Mouse (Mus musculus): ENCODE results near the gene Hat1.

DNA sequence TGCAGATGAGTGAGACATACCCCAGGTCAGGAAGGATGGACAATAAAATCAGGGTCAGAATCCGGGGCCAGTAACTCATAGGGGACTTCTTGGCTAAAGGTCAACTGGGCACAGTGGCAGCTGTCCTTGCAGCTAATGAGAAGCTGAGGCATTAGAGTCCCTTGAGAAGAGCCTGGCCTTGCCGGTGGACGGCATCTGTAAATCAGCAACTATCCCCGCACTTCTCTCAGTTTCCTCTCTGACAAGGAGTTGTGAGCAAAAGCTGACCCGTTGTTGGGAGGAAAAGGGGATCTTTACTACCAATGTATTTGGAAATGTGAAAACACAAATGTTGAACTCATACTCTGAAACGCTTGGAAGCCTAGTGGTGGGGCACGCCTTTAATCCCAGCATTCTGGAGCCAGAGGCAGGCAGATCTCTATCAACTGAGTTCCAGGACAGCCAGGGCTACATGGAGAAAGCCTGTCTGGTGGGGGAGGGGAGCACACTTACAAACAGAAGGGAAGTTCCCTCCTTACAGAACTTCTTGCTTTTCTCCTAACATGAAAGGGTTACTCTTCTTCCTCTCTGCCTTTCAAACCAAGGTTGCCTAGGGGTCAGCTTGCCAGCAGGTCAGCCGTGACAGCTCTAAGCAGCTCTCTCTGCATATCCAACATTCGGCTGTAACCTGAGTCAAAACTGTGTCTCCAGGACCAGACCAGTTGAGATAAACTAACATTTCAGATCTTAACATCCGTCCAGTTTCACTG lies 35.3 kb upstream of the Hat1 start:
- TF ChIP-seq CTCF (IDR thresholded peaks at IDR 0.05) (no peak), EP300 (IDR thresholded peaks at IDR 0.05) (no peak)
